Mouse (Mus musculus): ENCODE data around the gene Ccdc117.

GRCm38 (mm10) chr11:5525418-5525817 is 16.6 kb downstream of the Ccdc117 start:
- TF ChIP-seq CTCF (IDR thresholded peaks at IDR 0.05; ENCODE audit: low read depth, low read length) (no peak), POLR2A (IDR thresholded peaks at IDR 0.05; ENCODE audit: insufficient read depth, low read length) (no peak), EP300 (IDR thresholded peaks at IDR 0.05; ENCODE audit: insufficient read depth, low read depth, low read length) (no peak)
